Mouse (Mus musculus): Measurements from ENCODE around the gene Fosl1.

Gene Fosl1

GRCm38 (mm10) chr19:5456922-5457745 is 9.8 kb downstream of the Fosl1 start:
- DNase-seq = peak; percentile 87 to 95

DNA sequence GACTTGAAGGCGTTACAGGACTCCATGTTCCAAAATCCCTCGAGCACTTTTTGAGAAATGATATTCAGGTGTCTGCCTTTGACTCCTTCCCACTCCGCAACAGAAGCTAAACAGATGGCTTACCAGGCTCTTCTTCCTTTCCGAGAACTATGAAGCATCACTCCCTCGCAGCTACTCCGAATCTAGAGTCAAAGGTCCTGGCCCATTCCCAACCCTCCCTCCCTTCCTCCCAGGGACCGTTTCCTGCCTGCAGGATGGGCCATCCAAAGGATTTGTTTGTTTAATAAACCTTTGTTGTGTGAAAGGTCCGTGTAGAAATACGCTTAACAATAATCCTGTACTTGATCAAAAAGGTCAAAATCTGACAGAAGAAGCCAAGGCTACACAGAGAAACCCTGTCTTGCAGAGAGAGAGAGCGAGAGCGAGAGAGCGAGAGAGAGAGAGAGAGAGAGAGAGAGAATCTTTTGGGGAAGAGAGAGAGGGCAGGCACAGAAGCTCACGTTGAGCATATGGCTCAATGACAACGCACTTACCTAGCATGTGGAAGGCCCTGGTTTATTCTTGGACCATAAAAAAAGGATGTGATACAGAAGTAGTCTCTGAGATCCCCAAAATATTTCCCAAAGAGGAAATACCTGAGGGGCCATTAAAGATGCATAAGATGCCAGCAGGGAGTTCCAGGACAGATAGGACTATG is 10.5 kb downstream of the Fosl1 start, which contains the start of gene Ccdc85b:
TSS of gene Ccdc85b (minus strand) at position 149 of the 697 bp plus-strand sequence.
- no peak for DNase-seq

GRCm38 (mm10) chr19:5459019-5459418 is 11.7 kb downstream of the Fosl1 start:
- no peak for DNase-seq

GRCm38 (mm10) chr19:5459896-5460295 is 12.5 kb downstream of the Fosl1 start:
- no peak for DNase-seq

- DNase-seq = peak; percentile 68 to 83
These were observed 13.1 kb downstream of the Fosl1 start, which contains the start of gene Fibp for GRCm38 (mm10) chr19:5460465-5460911. TSS of gene Fibp (plus strand) at chr19:5460615.

DNA sequence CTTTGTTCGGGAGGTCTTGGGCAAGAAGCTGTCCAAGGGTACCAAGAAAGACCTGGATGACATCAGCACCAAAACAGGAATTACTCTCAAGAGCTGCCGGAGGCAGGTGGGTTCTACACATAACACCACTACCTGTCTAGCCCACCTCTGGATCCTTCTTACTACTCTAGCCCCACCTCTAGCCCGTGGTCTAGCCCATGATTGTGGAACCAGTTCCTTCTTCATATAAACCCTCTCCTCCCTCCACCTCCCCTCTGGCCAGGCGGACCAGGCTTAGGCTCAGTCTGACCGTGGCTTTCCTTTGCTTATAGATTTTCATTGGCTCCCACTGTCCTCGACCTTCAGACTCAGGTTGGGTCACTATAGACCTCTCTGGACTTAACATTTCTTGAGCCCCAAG is 14.1 kb downstream of the Fosl1 start:
- DNase-seq = no peak

DNA sequence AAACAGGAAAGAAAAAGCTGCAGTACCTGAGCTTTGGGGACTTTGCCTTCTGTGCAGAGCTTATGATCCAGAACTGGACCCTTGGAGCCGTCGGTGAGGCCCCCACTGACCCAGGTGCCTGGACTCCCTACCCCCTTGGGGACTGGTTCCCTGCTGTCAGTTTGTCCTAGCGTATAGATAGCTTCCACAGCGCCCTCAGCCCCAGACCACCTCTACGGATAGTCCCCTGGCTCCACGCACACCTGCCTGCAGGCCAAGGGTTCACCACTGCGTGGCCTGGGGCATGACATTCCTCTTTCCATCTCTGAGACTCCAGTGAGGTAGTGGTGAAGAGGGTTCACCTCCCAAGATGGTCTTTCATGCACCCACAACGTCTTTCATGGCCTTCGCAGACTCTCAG is 15.9 kb downstream of the Fosl1 start:
- DNase-seq = peak in 1 of 2 experiments; percentile 7

- peak; percentile 23 to 58 for DNase-seq
These were observed 16.6 kb downstream of the Fosl1 start for GRCm38 (mm10) chr19:5463791-5464562.

DNA sequence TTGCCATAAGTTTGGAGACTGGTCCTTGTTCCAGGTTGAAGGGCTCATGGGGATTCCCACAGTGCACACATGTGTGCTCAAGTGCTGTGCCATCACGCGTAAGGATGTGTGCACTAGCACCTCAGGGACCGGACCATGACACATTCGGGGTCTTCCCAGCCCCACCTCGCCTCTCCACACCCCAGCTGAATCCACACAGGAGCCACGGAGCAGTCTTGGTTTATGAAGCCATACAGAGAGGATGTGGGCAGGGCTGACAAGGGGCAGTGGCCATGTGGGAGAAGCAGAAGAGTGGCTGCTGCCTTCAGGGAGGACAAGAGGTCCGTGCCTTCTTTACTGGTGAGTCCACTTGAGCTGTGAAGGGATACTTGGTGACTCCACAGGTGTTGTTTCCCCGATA is 17.7 kb downstream of the Fosl1 start:
- peak in 1 of 2 experiments; percentile 3 for DNase-seq

DNA sequence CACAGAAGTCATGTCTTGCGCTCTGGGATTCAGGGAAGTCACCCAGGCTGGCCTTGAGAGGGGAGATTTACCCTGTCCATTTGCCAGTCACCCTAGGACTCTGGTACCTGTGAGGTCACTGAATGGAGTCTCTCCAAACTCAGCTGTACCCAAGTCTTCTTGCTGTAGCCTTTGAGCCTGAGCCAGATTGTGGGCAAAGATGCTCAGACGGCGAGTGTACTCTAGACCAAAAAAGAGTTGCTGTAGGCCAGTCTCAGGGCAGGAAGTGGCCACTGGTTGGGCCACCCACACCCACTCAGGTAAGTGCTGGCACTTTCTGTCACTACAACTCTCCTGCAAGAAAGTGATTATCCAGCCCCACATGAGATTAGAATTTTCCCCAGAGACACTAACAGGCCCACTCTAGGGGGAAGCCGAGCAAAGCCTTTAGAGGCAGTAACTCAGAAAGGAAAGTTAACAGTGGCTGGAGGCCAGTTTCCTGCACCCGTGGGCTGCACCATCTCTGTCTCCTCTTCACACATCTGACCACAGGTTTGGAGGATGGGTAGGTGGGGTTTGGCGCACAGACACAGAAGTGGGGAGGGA is 19.7 kb downstream of the Fosl1 start:
- no peak for DNase-seq

- no peak for DNase-seq
These were observed 21.0 kb downstream of the Fosl1 start, which contains the start of gene Ctsw for GRCm38 (mm10) chr19:5468374-5468773. TSS of gene Ctsw (minus strand) at chr19:5468507.

DNA sequence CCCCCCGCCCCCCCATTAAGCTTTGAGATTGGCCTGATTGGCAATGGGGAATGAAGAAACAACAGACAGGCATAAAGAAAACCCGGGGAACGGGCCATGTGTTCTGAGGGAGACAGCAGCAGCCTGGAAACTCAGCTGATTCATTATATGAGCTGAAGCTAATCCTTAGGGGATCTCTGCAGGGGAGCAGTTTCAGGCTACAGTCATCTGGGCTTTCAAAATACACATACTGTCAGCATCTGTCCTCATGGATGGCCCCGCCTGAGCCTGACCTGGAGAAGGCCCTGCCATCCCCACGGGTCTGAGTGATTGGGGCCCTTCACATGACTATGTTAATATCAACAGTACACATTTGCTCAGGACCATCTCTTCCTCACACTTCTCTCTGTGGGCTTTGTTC is 24.5 kb downstream of the Fosl1 start:
- no peak for DNase-seq

GRCm38 (mm10) chr19:5472857-5473256 is 25.5 kb downstream of the Fosl1 start:
- DNase-seq = no peak

GRCm38 (mm10) chr19:5473720-5474119 is 26.4 kb downstream of the Fosl1 start, which contains the start of gene Efemp2:
TSS of gene Efemp2 (plus strand) at chr19:5473954.
- peak; percentile 42 to 43 for DNase-seq

DNA sequence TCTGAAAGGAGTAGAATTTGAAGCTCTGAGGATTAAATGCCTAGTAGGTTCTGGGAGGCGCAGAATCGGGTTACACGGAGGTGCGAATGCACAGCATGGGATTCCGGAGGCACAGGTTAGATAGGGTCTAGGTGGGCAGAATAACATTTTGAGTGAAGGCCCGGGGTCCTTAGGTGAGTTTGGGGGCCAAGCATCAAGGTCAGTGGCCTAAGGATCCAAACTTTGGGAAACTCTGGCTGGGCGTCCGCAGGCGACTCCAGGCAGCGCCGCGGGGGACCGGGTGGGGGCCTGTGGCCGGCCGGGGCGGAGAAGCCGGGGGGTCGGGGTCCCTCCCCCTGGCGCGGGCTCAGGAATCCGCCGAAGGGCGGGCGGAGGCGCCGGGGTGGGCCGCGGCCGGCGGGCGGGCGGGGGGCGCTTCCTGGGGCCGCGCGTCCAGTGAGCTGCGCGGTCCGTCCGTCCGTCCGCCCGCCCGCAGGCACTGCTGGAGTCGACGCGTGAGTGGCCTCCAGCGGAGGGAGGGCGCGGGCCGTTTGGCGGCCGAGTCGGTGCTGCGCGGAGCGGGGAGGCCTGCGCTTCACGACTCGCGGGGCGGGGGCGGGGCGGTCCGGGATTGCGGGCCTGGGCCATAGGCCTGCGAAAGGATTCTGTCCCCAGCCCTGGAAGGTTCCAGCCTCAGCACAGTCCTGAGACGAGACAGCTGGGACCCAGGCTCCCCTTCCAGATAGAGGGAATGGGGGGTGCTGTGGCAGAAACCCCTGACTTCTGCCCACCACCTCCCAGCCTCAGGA is 27.1 kb downstream of the Fosl1 start:
- DNase-seq = no peak

DNA sequence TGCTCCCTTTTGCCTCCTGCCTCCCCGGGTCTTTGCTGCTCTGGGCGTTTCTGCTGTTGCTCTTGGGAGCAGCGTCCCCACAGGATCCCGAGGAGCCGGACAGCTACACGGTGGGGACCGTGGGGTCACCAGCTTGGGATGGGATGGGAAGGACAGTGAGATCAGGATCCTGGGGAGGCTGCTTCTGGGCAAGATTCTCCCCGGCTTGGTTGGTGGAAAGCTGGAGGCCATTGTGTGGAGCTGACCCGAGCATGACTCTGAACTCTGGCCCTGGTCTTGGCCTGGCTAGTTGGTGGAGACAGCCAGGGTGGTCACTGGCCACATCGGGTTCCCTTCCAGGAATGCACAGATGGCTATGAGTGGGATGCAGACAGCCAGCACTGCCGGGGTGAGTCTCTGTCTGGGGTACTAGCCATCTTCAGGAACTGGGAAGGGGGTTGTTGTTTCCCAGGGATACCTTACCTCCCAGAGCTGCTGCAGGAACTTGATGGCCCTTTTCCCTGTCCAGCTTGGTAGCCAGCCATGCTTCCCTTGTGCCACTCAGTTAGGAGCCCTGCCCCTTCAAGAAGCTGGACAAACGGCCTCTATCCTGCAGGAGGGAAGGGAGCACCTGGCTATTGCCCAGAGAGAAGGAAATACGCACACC is 27.8 kb downstream of the Fosl1 start:
- DNase-seq = no peak

DNA sequence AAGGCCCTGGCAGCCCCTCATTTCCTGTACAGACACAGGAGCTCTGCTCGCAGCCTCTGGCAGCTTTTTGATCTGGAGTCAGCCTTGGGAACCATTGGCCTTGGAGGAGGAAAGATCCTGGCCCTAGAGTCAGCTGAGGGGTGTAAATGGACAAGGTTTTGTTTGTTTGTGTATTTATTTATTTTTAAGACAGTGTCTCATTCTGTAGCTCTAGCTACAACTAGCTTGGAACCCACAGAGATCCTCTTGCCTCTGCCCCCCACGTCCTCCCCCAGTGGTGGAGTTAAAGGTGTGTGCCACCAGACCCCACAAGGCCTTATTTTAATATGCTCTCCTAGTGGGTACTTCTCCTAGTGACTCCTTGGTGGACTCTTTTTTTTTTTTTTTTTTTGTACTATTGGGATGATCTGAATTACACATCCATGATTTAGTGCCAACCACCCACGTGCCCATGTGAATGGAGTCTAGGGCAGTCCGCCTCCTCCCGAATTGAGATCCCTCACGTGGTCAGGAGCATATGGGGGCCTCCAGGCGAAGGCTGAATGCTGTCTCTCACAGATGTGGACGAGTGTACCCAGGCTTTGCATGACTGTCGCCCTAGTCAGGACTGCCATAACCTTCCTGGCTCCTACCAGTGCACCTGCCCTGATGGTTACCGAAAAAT is 29.8 kb downstream of the Fosl1 start:
- no peak for DNase-seq

DNA sequence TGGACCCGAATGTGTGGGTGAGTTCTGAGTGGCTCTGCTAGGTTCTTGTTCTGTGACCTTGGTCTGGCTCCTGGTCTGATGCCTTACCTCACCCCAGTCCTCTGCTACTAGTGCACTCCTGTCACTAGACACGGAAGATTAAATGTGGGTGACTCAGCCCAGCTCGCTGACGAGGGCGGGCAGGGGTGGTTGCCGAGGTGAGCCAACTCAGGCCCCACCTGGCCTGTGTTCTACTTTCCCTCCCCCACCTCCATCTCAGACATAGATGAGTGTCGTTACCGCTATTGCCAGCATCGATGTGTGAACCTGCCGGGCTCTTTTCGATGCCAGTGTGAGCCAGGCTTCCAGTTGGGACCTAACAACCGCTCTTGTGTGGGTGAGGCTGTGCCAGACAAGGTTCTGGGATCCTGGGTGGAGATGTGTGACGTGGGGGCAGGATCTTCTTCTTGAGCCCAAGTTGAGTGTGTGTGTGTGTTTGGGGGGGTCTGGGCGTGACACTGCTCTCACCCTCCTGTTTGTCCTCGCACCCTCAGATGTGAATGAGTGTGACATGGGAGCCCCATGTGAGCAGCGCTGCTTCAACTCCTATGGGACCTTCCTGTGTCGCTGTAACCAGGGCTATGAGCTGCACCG is 30.4 kb downstream of the Fosl1 start:
- no peak for DNase-seq

- no peak for DNase-seq
These were observed 32.7 kb downstream of the Fosl1 start for GRCm38 (mm10) chr19:5480016-5480415.

DNA sequence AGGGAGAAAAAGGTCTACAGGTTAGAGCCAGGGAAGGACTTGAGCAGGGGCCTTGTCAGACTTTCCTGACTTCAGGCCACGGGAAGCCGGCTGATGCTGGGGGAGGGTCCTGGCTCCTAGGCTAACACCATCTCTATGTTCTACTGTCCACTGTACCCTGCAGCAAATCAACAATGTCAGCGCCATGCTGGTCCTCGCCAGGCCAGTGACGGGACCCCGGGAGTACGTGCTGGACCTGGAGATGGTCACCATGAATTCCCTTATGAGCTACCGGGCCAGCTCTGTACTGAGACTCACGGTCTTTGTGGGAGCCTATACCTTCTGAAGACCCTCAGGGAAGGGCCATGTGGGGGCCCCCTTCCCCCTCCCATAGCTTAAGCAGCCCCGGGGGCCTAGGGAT is 34.1 kb downstream of the Fosl1 start:
- DNase-seq = no peak
